Mouse (Mus musculus) heart, adult 2 months (tissue): ENCODE data around the gene Gpat3. TPM values are rescaled to one million over a fixed set of nuclear protein-coding genes. Genes with fewer than 3 reads are reported as not detected.
A peak's percentile ranks its signal among the peaks of the same experiment; 100 is the strongest.

ENCODE experiments used
- DNase-seq, 2 experiments: peaks; one replicate each; pipeline ENCODE4 v3.0.0; 2021
- H3K27ac ChIP-seq: fragments of 200-600 bp; 2 replicates; pipeline ENCODE4 v1.8.1; 2022
- H3K27me3 ChIP-seq: fragments of 200-500 bp; 2 replicates; pipeline ENCODE4 v1.6.1; 2012; ENCODE audit warnings: mild to moderate bottlenecking, low read length, inconsistent platforms, mixed read lengths; ENCODE audit not compliant: control insufficient read depth, insufficient read depth
- H3K36me3 ChIP-seq: fragments of 200-500 bp; 2 replicates; pipeline ENCODE4 v1.6.1; 2012; ENCODE audit warnings: low read length, inconsistent platforms; ENCODE audit not compliant: control insufficient read depth, insufficient read depth
- H3K4me1 ChIP-seq: fragments of 200-500 bp; 2 replicates; pipeline ENCODE4 v1.6.1; 2011; ENCODE audit warnings: low read length; ENCODE audit not compliant: control insufficient read depth, insufficient read depth
- H3K4me3 ChIP-seq: fragments of 200-600 bp; 2 replicates; pipeline ENCODE4 v1.8.1; 2022
- H3K79me2 ChIP-seq: fragments of 200-500 bp; replicated peaks from 2 replicates; pipeline ENCODE4 v1.6.1; 2012; ENCODE audit warnings: mild to moderate bottlenecking, inconsistent platforms, low read length, moderate library complexity, mixed read lengths; ENCODE audit not compliant: control insufficient read depth, insufficient read depth
- H3K9ac ChIP-seq: fragments of 200-500 bp; 2 replicates; pipeline ENCODE4 v1.6.1; 2012; ENCODE audit warnings: low read depth, mild to moderate bottlenecking, control low read depth, inconsistent platforms, low read length, mixed read lengths
- CTCF ChIP-seq: fragments of 200-600 bp; IDR thresholded peaks from 2 replicates; pipeline ENCODE4 v1.8.1; 2022; ENCODE audit warnings: antibody characterized with exemption, mild to moderate bottlenecking, moderate library complexity
- EP300 ChIP-seq: fragments of 200-500 bp; IDR thresholded peaks from 2 replicates; pipeline ENCODE4 v1.6.1; 2011; ENCODE audit warnings: low read depth, low read length, control low read depth; ENCODE audit not compliant: insufficient read depth
- POLR2A ChIP-seq: fragments of 200-500 bp; IDR thresholded peaks from 2 replicates; pipeline ENCODE4 v1.6.1; 2011; ENCODE audit warnings: mild to moderate bottlenecking, low read depth, low read length, control low read depth; ENCODE audit not compliant: insufficient read depth
- WGBS: fragments of 180-500 bp; shearing (Covaris S2); methylation state at CpG from one replicate; pipeline ENCODE4 v1.1.7; 2018; 5-methylcytosine and 5-hydroxymethylcytosine counted together
- intact Hi-C: fragments of 180-260 bp; cut with DNase I; formaldehyde crosslinking; loops from one replicate; pipeline ENCODE4 v1.15.1; 2025
- polyA plus RNA-seq: library from polyadenylated mRNA; depleted of rRNA; stranded (reverse); fragments of >200 nt; gene quantifications from 2 replicates; pipeline ENCODE4 v1.2.3, GENCODE M21; 2012
- total RNA-seq, 2 experiments: library from RNA; stranded (reverse); gene quantifications; 2 replicates each; pipeline ENCODE4 v1.2.3; 2021

Gene Gpat3
- total and polyA plus RNA-seq, 3 experiments: 7.1 to 24.2 (median 22.1) TPM

DNA sequence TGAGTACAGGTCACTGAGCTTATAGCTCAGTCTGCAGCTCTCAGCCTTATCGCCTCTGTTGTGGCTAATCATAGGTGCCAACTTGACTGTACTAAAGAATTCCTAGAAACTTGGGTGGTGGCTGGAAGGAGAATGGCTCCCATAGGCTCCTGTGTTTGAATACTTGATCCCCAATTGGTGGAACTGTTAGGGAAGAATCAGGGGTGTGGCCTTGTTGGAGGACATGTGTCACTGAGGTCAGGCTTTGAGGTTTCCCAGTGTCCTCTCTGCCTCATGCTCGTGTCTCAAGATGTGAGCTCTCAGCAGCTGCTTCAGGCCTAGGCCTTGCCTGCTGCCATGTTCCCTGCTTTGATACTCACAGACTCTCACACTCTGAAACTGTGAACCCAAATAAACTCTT is 11.7 kb upstream of the Gpat3 start:
- DNase-seq: no peak
- TF ChIP-seq EP300: no peak
- no peak for TF ChIP-seq POLR2A
- no peak for TF ChIP-seq CTCF
- H3K4me3 ChIP-seq: no peak overlapping the region
- intact Hi-C loops: no loop called here
- H3K36me3 ChIP-seq: no peaks in the 10 kb centered on the region
- H3K27ac ChIP-seq: no peak overlapping the region
- H3K79me2 ChIP-seq: no peaks in the 10 kb centered on the region
- 61% methylated on average over 2 of the region's 2 CpGs for WGBS
- H3K27me3 ChIP-seq: no peaks in the 10 kb centered on the region
- peaks cover 2% of the 10 kb centered on the region for H3K4me1 ChIP-seq
- no peak overlapping the region for H3K9ac ChIP-seq

DNA sequence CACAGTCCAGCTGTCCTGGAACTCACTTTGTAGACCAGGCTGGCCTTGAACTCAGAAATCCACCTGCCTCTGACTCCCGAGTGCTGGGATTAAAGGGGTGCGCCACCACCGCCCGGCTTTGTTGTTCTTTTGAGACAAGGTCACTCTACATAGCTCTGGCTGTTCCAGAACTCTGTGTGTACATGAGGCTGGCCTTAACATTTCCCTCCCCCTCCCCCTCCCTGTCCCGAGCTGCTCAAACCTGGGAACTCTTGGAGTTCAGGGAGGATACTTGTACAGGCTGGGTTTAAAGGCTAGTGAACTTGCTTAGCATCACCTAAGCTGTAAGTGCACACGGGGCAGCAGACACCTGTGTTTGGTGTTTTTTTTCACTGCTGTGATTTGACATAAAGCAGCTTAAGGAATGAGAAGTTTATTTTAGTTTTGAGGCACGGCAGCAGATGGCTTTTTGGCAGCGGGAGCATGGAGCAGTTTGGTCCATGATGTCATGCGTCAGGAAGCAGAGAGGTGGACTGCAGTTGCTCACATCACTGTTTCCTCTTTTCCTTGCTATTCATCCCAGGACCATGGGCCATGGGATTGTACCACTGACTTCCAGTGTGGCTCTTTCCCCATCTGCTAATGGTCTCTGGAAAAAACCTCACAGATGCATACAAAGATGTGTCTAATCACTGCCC is 9.5 kb upstream of the Gpat3 start:
- peak overlapping the region; percentile 38 for H3K27ac ChIP-seq
- H3K4me1 ChIP-seq: peaks cover 2% of the 10 kb centered on the region
- H3K4me3 ChIP-seq: no peak overlapping the region
- H3K36me3 ChIP-seq: no peaks in the 10 kb centered on the region
- H3K79me2 ChIP-seq: no peaks in the 10 kb centered on the region; the same call in 1 of the 2 replicates
- no peak for TF ChIP-seq POLR2A
- TF ChIP-seq EP300: no peak
- no peak for TF ChIP-seq CTCF
- intact Hi-C loops: no loop called here
- peak in 1 of 2 experiments; percentile 22 for DNase-seq
- no peaks in the 10 kb centered on the region for H3K27me3 ChIP-seq
- 17% methylated on average over 9 of the region's 9 CpGs for WGBS
- no peak overlapping the region; the same call in 1 of the 2 replicates for H3K9ac ChIP-seq

DNA sequence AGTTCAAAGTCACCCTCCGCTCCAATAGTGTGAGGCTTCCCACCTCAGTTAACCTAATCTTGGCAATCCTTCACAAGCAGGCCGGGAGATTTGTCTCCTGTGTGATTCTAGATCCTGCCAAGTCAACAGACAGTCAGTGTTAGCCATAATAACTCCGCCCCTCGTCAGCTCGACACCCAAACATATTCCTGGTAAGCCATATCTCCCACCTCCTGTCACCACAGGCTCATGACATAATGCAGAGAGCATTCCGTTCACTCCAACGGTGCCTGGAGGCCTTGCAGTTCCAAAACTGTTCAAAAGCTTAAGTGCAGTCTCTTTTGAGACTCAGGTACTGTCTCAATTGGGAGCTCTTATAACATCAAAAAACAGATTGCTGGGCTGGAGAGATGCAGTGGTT is 7.6 kb upstream of the Gpat3 start:
- H3K79me2 ChIP-seq: no peaks in the 10 kb centered on the region; the same call in 1 of the 2 replicates
- H3K36me3 ChIP-seq: no peaks in the 10 kb centered on the region
- H3K9ac ChIP-seq: no peak overlapping the region
- 21% methylated on average over 7 of the region's 7 CpGs for WGBS
- H3K27me3 ChIP-seq: no peaks in the 10 kb centered on the region
- no peak overlapping the region; the same call in 1 of the 2 replicates for H3K27ac ChIP-seq
- intact Hi-C loops: no loop called here
- H3K4me3 ChIP-seq: no peak overlapping the region
- peak; percentile 31 to 78 for DNase-seq
- H3K4me1 ChIP-seq: peaks cover 2% of the 10 kb centered on the region
- no peak for TF ChIP-seq CTCF
- TF ChIP-seq EP300: peak; percentile 97
- no peak for TF ChIP-seq POLR2A

DNA sequence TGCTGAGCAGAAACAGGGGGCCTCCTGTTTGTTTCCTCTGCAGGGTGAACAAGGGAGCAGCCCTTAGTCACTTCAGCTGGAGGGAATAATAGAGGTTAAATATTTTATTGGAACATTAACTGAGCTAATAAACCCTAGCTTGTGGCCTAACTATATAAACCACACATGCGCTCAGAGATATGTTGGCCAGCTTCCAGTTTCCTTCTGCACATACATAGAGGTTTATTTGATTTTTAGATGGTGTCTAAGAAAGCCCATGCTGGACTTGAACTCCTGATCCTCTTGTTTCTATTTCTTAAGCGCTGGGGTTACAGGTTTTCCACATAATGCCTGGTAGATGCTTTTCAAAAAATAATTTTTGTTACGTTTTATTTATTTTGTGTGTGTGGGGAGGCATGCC is 1.0 kb upstream of the Gpat3 start:
- Histone ChIP-seq H3K79me2 (no peaks in the 10 kb centered on the region; the same call in 1 of the 2 replicates), H3K27me3 (no peaks in the 10 kb centered on the region), H3K27ac (no peak overlapping the region), H3K36me3 (no peaks in the 10 kb centered on the region), H3K4me1 (peaks cover 3% of the 10 kb centered on the region; the same call in 1 of the 2 replicates), H3K9ac (no peak overlapping the region), H3K4me3 (no peak overlapping the region)
- 61% methylated on average over 3 of the region's 3 CpGs for WGBS
- no peak for TF ChIP-seq EP300
- TF ChIP-seq CTCF: no peak
- no peak for TF ChIP-seq POLR2A
- intact Hi-C loops: no loop called here
- no peak for DNase-seq

DNA sequence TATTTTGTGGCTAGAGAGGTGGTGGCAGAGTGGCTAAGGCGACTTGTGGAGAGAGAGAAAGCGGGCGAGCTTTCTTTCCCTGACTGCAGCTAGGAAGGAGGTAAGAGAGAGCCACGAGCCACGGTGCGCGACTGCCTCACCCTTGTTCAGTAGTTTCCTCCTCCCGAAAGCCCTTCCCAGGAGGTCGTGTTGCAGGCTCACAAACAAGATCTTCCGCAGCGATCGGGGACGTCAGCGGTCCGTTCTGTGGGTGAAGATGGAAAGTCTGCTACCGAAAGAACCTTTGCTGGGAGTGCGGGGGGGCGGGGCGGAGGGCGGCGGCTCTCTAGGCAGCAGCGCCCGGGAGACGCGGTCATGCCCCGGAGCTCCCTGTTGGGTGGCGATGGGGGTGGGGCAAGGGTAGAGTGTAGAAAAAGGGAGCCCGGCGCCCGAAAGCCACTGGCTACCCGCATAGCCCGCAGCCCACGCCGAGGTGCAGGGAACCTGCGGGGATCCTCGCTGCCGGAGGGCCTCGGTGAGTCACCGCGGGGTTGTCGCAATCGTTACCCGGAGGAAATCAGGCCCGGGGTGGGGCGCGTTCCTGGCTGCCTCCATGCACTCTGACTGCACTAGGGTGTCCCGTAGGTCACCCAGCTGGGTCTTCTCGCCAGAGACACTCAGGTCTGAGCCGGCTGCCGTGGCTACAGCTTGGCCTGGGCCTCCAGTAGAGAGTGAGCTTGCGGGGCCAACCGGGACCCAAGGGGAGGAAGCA is 510 bp downstream of the Gpat3 start:
- intact Hi-C loops: loop anchor here (1.0 to 2.0 kb wide), 2 partner anchors 16 to 47 kb away; partner anchors contain the start of genes Helq and Mrps18c
- Histone ChIP-seq H3K9ac (peak overlapping the region; percentile 85), H3K4me3 (peak overlapping the region; percentile 80), H3K36me3 (no peaks in the 10 kb centered on the region), H3K4me1 (peaks cover 3% of the 10 kb centered on the region; the same call in 1 of the 2 replicates), H3K27me3 (no peaks in the 10 kb centered on the region), H3K27ac (peak overlapping the region; percentile 80), H3K79me2 (peaks cover 2% of the 10 kb centered on the region; the same call in 1 of the 2 replicates)
- peak; percentile 87 to 88 for DNase-seq
- no peak for TF ChIP-seq EP300
- TF ChIP-seq POLR2A: peak; percentile 31; the same call in 1 of the 2 replicates
- TF ChIP-seq CTCF: no peak
- WGBS: under 1% methylated on average over 51 of the region's 52 CpGs

DNA sequence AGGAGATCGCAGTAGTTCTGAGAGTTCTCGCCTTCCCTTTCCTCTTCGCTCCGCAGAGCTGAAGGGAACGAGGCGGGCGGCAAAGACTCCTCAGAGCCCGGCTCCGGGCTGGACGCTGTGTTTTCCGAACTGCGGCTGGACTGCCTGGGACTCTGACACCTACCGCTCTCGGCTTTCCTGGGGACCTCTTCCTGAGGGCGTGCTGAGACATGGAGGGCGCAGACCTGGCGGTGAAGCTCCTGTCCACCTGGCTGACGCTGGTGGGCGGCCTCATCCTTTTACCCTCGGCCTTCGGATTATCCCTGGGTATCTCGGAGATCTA is 1.0 kb downstream of the Gpat3 start:
- no peaks in the 10 kb centered on the region for H3K36me3 ChIP-seq
- peak overlapping the region; percentile 80 for H3K4me3 ChIP-seq
- peak overlapping the region; percentile 85 for H3K9ac ChIP-seq
- H3K4me1 ChIP-seq: peaks cover 3% of the 10 kb centered on the region; the same call in 1 of the 2 replicates
- intact Hi-C loops: loop anchor here (1.0 to 2.0 kb wide), 2 partner anchors 16 to 48 kb away; partner anchors contain the start of genes Helq and Mrps18c
- TF ChIP-seq CTCF: no peak
- no peak for TF ChIP-seq EP300
- TF ChIP-seq POLR2A: no peak
- no peaks in the 10 kb centered on the region for H3K27me3 ChIP-seq
- DNase-seq: no peak
- peak overlapping the region; percentile 80 for H3K27ac ChIP-seq
- under 1% methylated on average over 22 of the region's 22 CpGs for WGBS
- H3K79me2 ChIP-seq: peaks cover 2% of the 10 kb centered on the region; the same call in 1 of the 2 replicates
